Mouse (Mus musculus) neural tube, embryonic 14.5 days (tissue): ENCODE results near the gene St3gal3. TPM values are rescaled to one million over a fixed set of nuclear protein-coding genes. Genes with fewer than 3 reads are reported as not detected.

Experiments
- ATAC-seq: fragments of 200-750 bp; cut with Nextera tagmentation; 2 replicates; pipeline ENCODE4 v1.8.0; 2017; ENCODE audit warnings: low read depth, mild to moderate bottlenecking, moderate TSS enrichment, moderate library complexity
- H3K27ac ChIP-seq: fragments of 300-500 bp; sonication (generic); 2 replicates; pipeline ENCODE4 v1.5.1; 2014; ENCODE audit warnings: low read depth, mild to moderate bottlenecking, control low read depth, low read length, moderate library complexity, mixed read lengths
- H3K27me3 ChIP-seq: fragments of 300-500 bp; sonication (generic); 2 replicates; pipeline ENCODE4 v1.6.1; 2014; ENCODE audit warnings: low read length; ENCODE audit not compliant: control insufficient read depth, insufficient read depth
- H3K36me3 ChIP-seq: fragments of 300-500 bp; sonication (generic); 2 replicates; pipeline ENCODE4 v1.6.1; 2014; ENCODE audit warnings: low read length, mixed read lengths; ENCODE audit not compliant: control insufficient read depth, insufficient read depth
- H3K4me1 ChIP-seq: fragments of 300-500 bp; sonication (generic); 2 replicates; pipeline ENCODE4 v1.6.1; 2014; ENCODE audit warnings: low read length; ENCODE audit not compliant: control insufficient read depth, insufficient read depth
- H3K4me2 ChIP-seq: fragments of 300-500 bp; sonication (generic); 2 replicates; pipeline ENCODE4 v1.6.1; 2014; ENCODE audit warnings: mild to moderate bottlenecking, low read depth, low read length, control low read depth
- H3K4me3 ChIP-seq: fragments of 300-500 bp; sonication (generic); 2 replicates; pipeline ENCODE4 v1.5.1; 2014; ENCODE audit warnings: low read depth, low read length, control low read depth, mixed read lengths
- H3K9ac ChIP-seq: fragments of 300-500 bp; sonication (generic); replicated peaks from 2 replicates; pipeline ENCODE4 v1.6.1; 2014; ENCODE audit warnings: low read depth, mild to moderate bottlenecking, control low read depth, low read length, mixed read lengths
- H3K9me3 ChIP-seq: fragments of 300-500 bp; sonication (generic); 2 replicates; pipeline ENCODE4 v1.6.1; 2016; ENCODE audit warnings: low read length; ENCODE audit not compliant: control insufficient read depth
- whole genome bisulfite sequencing: fragments of 180-500 bp; shearing (Covaris S2); extraction: QIAGEN DNeasy Blood & Tissue Kit; methylation state at CpG from one replicate; pipeline ENCODE4 v1.1.7; 2014; 5-methylcytosine and 5-hydroxymethylcytosine counted together
- polyA plus RNA-seq: library from polyadenylated mRNA; unstranded; fragments of >200 nt; fragmentation: Nextera tagmentation; extraction: Ambion mirVana; gene quantifications from 2 replicates; pipeline ENCODE4 v1.2.1, GENCODE M21; 2014

The St3gal3 gene
- polyA plus RNA-seq, 1 experiment from 2014 or later: 10.6 TPM

DNA sequence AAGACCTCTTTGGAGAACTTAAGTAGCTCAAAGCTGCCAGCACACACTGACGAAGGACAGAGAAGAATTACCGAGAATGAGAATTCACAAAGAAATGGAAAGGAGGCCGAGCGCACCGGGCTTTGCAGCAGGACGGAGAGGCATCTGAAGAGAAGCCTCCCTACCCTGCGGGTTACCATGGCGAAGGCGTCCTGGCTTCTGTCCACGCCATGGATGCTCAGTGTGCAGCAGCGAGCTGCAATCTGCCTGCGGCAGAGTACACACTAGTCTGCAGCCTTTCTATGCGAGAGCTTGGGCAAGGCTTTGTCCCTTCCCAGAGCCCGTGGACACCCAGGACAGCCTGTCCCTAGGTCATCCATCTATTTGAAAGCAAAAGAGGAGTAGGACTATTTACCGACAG lies 21.8 kb upstream of the St3gal3 start:
- no peak overlapping the region for H3K4me2 ChIP-seq
- no peak overlapping the region for H3K9ac ChIP-seq
- H3K4me3 ChIP-seq: no peak overlapping the region
- H3K4me1 ChIP-seq: no peaks in the 10 kb centered on the region
- H3K9me3 ChIP-seq: no peaks in the 10 kb centered on the region
- ATAC-seq: peak; percentile 68; the same call in 1 of the 2 replicates
- no peak overlapping the region for H3K27ac ChIP-seq
- H3K27me3 ChIP-seq: no peaks in the 10 kb centered on the region
- WGBS: 70% methylated on average over 15 of the region's 15 CpGs
- H3K36me3 ChIP-seq: peaks cover 69% of the 10 kb centered on the region

DNA sequence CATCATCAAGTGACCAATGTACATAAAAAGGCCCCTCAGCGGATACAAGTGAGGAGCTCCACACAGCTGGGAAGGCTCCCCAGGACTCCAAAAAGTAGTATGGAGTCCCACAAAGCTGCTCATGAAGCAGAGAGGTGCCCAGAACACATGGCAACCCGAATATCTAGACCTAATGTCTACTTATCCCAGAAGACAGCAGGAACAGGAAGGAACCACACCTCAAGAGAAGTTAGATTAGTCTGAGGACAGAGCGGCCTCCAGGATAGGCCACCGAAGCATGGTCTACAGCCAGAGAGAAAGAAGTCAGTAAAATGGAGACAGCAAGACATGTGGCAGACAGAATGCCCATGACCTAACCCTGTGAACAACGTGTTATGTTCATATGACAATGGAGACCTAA lies 20.2 kb upstream of the St3gal3 start:
- 91% methylated on average over 5 of the region's 5 CpGs for WGBS
- H3K4me3 ChIP-seq: no peak overlapping the region
- H3K27me3 ChIP-seq: no peaks in the 10 kb centered on the region
- no peak overlapping the region for H3K4me2 ChIP-seq
- H3K27ac ChIP-seq: no peak overlapping the region
- no peaks in the 10 kb centered on the region for H3K4me1 ChIP-seq
- no peaks in the 10 kb centered on the region for H3K9me3 ChIP-seq
- H3K36me3 ChIP-seq: peaks cover 62% of the 10 kb centered on the region
- H3K9ac ChIP-seq: no peak overlapping the region
- no peak for ATAC-seq

- peaks cover 58% of the 10 kb centered on the region for H3K36me3 ChIP-seq
- H3K9me3 ChIP-seq: no peaks in the 10 kb centered on the region
- H3K9ac ChIP-seq: no peak overlapping the region
- H3K4me1 ChIP-seq: no peaks in the 10 kb centered on the region; the same call in 1 of the 2 replicates
- no peaks in the 10 kb centered on the region for H3K27me3 ChIP-seq
- no peak overlapping the region for H3K4me3 ChIP-seq
- ATAC-seq: no peak
- WGBS: 95% methylated on average over 17 of the region's 17 CpGs
- no peak overlapping the region for H3K4me2 ChIP-seq
- no peak overlapping the region for H3K27ac ChIP-seq
Measured at GRCm38 (mm10) chr4:118152020-118152785, 17.5 kb upstream of the St3gal3 start.

- Histone ChIP-seq H3K9ac (no peak overlapping the region), H3K4me2 (no peak overlapping the region), H3K27ac (no peak overlapping the region), H3K9me3 (no peaks in the 10 kb centered on the region), H3K4me3 (no peak overlapping the region), H3K4me1 (no peaks in the 10 kb centered on the region; the same call in 1 of the 2 replicates), H3K27me3 (no peaks in the 10 kb centered on the region), H3K36me3 (peaks cover 66% of the 10 kb centered on the region)
- no peak for ATAC-seq
- WGBS: 98% methylated on average over 7 of the region's 7 CpGs
Measured at GRCm38 (mm10) chr4:118150804-118151203, 16.1 kb upstream of the St3gal3 start.

GRCm38 (mm10) chr4:118149956-118150680 lies 15.4 kb upstream of the St3gal3 start:
- H3K9me3 ChIP-seq: no peaks in the 10 kb centered on the region
- H3K27me3 ChIP-seq: no peaks in the 10 kb centered on the region
- 86% methylated on average over 14 of the region's 14 CpGs for WGBS
- no peaks in the 10 kb centered on the region; the same call in 1 of the 2 replicates for H3K4me1 ChIP-seq
- H3K36me3 ChIP-seq: peaks cover 73% of the 10 kb centered on the region
- no peak overlapping the region for H3K4me2 ChIP-seq
- no peak overlapping the region for H3K27ac ChIP-seq
- H3K4me3 ChIP-seq: no peak overlapping the region
- H3K9ac ChIP-seq: no peak overlapping the region
- no peak for ATAC-seq

- no peaks in the 10 kb centered on the region for H3K27me3 ChIP-seq
- no peak overlapping the region for H3K9ac ChIP-seq
- H3K4me2 ChIP-seq: no peak overlapping the region
- no peak overlapping the region for H3K27ac ChIP-seq
- no peak for ATAC-seq
- H3K36me3 ChIP-seq: peaks cover 76% of the 10 kb centered on the region
- no peaks in the 10 kb centered on the region for H3K9me3 ChIP-seq
- H3K4me1 ChIP-seq: no peaks in the 10 kb centered on the region; the same call in 1 of the 2 replicates
- WGBS: 88% methylated on average over 10 of the region's 10 CpGs
- no peak overlapping the region for H3K4me3 ChIP-seq
Measured at GRCm38 (mm10) chr4:118149055-118149576, 14.4 kb upstream of the St3gal3 start.

DNA sequence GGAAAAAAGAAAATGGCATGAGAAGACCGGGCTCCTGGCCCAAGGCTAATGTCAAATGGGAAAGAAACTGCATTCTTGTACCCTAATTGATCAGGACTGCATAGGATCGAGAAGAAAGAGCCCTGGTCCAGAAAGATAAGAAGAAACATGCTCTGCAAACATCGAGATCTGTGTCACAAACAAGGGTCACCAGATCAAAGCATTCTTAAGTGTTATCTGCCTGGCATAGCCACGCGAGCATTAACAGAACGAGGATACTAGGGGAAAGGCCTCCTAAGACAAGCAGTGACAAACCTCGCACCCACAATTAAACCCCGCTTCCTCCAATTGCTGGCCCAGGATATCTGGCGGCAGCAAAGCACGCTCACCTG lies 13.6 kb upstream of the St3gal3 start:
- H3K27me3 ChIP-seq: no peaks in the 10 kb centered on the region
- ATAC-seq: no peak
- H3K27ac ChIP-seq: peak overlapping the region; percentile 68; the same call in 1 of the 2 replicates
- H3K9ac ChIP-seq: no peak overlapping the region
- H3K4me1 ChIP-seq: no peaks in the 10 kb centered on the region; the same call in 1 of the 2 replicates
- peaks cover 79% of the 10 kb centered on the region for H3K36me3 ChIP-seq
- WGBS: 89% methylated on average over 10 of the region's 10 CpGs
- no peak overlapping the region for H3K4me2 ChIP-seq
- no peaks in the 10 kb centered on the region for H3K9me3 ChIP-seq
- no peak overlapping the region for H3K4me3 ChIP-seq

DNA sequence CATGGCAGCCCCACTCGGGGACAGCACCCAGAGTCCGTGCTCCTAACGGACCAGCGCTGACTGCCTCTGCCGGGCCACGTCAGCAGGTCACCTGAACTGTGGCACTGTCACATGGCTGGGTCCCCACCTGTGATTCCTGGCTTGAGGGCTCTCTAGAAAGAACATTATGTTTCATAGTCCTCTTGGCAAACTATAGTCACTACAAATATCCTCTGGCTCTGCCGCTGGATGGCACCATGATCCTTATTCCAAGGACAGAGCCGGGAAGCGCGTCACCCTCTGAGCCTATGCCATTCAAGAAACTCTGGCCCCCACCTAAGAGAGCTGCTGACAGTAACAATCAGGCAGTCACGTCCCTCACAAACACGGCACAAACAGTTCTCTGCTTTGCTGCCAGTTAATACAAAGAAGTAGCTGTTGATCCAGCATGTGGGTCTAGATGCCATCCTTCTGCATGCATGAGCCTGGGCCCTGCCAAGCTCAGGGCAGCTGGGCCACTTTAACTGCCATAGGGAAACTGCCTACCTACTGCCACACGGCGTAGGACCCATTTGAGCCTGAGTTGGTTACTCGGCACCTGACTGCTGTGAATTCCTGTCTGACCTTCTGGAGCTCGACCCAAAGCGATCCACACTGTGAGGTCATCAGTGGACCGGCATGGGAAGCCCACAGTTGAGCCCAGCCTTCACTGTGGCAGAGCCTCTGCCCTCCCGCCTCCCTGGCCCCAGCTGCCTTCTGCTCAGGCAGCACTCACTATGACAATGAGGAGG lies 13.0 kb upstream of the St3gal3 start:
- no peak overlapping the region for H3K4me2 ChIP-seq
- H3K9ac ChIP-seq: no peak overlapping the region
- no peak overlapping the region for H3K4me3 ChIP-seq
- H3K9me3 ChIP-seq: no peaks in the 10 kb centered on the region
- no peaks in the 10 kb centered on the region for H3K27me3 ChIP-seq
- peak; percentile 39 for ATAC-seq
- WGBS: 79% methylated on average over 19 of the region's 19 CpGs
- peaks cover 79% of the 10 kb centered on the region for H3K36me3 ChIP-seq
- H3K27ac ChIP-seq: peak overlapping the region; percentile 68
- H3K4me1 ChIP-seq: no peaks in the 10 kb centered on the region; the same call in 1 of the 2 replicates
